Mouse (Mus musculus): Measurements from ENCODE around the gene Gm45837.

The Gm45837 gene

DNA sequence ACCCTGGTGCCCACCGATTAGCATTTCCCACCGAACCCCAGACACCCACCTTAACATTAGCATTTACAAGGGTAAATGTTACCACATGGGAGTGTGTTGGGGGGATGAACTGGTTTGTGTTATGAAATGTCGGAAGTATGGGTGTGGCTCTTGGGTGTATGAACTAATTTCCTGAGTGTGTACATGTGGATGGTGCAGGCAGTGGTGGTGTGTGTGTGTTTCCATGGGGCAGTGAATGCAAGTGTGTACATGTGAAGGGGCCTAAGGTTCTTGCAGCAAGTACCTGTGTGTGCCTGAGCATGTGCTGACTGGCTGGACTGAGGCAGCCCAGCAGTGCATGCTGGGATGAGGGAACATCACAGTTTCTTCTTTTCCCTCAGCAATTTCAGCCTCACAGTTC is 87.7 kb downstream of the Gm45837 start:
- no peak for DNase-seq (ENCODE audit: low read depth in 1 of 2, low spot score in 2 of 2)

- DNase-seq (ENCODE audit: low read depth in 1 of 2, low spot score in 2 of 2) = no peak
Observed at GRCm38 (mm10) chr7:101499251-101499650, 88.6 kb downstream of the Gm45837 start.

DNA sequence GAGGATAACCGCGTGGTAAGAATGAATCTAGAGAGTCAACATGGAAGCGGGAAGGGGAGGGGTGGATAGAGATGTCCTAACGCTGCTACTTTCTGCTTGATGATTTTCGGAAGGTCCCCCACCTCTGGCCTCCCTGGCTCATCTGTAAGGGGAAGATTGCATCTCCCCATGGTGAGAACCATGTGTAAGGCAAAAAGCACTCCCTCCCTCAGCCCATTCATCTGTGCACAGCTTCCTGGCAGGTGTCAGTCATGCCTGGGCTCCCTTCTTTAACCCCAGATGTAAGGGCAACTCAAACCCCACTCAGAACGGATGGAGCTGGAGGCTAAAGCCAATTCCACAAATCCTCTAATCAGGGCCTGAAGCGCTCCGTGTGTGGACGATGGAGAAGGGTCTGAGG is 89.0 kb downstream of the Gm45837 start:
- no peak for DNase-seq (ENCODE audit: low read depth in 1 of 2, low spot score in 2 of 2)

GRCm38 (mm10) chr7:101501236-101501635 is 90.5 kb downstream of the Gm45837 start:
- DNase-seq (ENCODE audit: low read depth in 1 of 2, low spot score in 2 of 2) = no peak

- no peak for DNase-seq (ENCODE audit: low read depth in 1 of 2, low spot score in 2 of 2)
Observed at GRCm38 (mm10) chr7:101501675-101502074, 91.0 kb downstream of the Gm45837 start.

- peak; percentile 31 to 52 for DNase-seq (ENCODE audit: low read depth in 1 of 2, low spot score in 2 of 2)
Observed at GRCm38 (mm10) chr7:101503351-101503750, 92.7 kb downstream of the Gm45837 start.

DNA sequence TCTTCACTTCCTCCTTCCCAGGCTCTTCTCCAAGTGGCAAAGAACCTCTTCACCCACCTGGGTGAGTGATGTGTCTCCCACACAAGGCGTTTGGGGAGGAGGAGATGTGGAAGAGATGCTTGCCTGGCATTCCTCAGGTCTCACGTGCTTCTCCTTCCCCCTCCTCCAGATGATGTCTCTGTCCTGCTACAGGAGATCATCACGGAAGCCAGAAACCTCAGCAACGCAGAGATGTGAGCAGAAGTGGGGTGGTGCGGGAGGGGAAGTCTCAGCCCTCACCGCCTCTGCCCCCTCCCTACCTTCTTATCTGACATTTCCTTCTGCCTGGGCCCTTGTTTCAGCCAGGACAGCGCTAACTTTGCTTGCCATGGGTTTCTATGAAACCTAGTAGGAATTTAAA is 93.1 kb downstream of the Gm45837 start:
- no peak for DNase-seq (ENCODE audit: low read depth in 1 of 2, low spot score in 2 of 2)

- peak in 1 of 2 experiments; percentile 37 for DNase-seq (ENCODE audit: low read depth in 1 of 2, low spot score in 2 of 2)
Observed at GRCm38 (mm10) chr7:101504507-101504906, 93.8 kb downstream of the Gm45837 start.

GRCm38 (mm10) chr7:101509212-101509611 is 98.5 kb downstream of the Gm45837 start:
- no peak for DNase-seq (ENCODE audit: low read depth in 1 of 2, low spot score in 2 of 2)

DNA sequence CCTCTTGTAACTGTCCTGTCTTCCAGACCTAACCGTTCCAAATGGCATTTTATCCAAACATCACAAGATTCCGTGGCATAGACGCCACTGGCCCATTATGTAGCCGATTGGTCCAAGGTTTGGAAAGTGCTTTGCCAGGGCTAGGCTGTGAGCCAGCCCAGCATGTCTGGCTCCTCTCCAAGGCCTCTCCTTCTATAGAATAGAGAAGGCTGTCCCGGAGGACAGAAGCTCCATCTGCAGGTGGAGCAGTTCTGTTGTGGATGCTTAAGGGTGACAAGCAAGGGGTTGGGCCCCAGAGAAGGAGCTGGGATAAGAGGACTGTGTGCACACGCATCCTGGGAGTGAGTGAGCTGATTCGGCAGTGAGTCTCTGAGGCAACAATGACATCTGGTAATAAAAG is 103.0 kb downstream of the Gm45837 start:
- no peak for DNase-seq (ENCODE audit: low read depth in 1 of 2, low spot score in 2 of 2)

DNA sequence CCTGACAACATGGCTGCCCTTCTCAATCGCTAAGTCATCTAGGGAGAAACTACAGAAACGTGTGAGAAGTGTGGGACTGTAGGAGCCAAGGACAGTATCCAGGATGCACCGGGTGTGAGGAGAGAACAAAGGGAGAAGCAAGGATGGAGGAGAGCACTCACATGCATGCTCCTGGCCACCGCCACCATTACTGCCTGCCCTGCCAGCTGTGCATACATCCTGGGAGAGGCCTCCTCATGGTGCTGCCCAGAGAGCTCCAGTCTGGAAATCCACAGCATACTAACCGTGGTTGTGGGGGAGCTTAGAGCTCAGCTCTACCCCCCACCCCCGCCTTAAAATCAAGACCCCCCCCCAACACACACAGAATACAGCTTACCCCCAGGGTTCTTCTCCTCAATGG is 104.1 kb downstream of the Gm45837 start:
- DNase-seq (ENCODE audit: low read depth in 1 of 2, low spot score in 2 of 2) = no peak

DNA sequence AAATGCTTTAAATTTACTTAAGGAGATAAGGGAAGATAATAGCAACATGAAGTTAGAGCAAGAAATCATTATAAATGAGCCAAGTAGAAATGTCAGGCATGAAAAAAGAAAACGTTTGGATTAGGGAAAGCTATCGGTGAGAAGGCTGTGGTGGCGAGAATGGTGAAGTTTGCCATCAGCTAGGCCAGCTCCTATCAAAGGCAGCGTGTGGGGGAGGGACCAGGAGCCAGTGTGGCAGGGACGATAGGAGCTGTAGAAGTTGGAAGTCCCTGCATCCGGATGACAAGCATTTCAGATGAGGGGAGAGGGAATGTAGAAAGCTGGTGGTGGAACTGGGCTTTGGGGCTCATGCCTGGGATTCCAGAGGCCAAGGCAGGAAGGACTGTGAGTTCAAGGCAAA is 104.6 kb downstream of the Gm45837 start:
- DNase-seq (ENCODE audit: low read depth in 1 of 2, low spot score in 2 of 2) = no peak

DNA sequence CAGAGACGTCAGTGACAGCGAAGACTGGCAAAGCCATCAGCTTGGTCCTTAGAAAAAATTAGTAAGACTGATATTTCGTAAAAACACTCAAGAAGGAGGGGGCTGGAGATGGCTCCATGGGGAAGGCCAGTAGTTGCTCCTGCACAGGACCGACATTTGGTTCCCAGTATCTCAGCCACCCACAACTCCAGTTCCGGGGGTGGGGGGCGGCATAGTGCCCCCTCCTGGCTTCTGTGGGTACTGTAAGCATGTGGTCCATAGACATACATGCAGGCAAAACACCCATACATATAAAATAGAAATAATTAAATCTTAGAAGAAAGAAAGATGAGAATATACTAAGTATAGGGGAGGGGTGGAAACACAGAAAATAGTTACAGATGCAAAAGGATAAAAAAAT is 105.8 kb downstream of the Gm45837 start:
- DNase-seq (ENCODE audit: low read depth in 1 of 2, low spot score in 2 of 2) = no peak

DNA sequence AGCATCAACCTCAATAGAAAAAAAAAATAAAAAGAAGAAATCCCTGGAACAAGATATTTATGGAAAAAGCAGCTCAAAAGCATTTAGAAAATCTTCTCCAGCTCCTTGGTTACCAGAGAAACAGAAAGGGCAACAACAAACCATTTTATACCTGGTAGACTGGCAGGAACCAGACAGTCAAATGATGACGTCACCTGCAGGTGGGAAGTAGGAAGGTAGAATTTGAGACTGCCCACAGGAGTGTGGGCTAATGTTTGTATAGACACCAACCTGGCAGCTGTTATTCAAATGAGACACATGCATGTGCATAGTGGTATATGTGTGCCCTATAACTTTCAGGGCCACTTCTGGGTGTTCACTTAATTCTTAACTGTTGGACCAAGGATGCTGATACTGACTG is 111.0 kb downstream of the Gm45837 start:
- DNase-seq (ENCODE audit: low read depth in 1 of 2, low spot score in 2 of 2) = no peak

- DNase-seq (ENCODE audit: low read depth in 1 of 2, low spot score in 2 of 2) = no peak
Observed at GRCm38 (mm10) chr7:101523205-101523604, 112.5 kb downstream of the Gm45837 start.

GRCm38 (mm10) chr7:101526484-101526883 is 115.8 kb downstream of the Gm45837 start:
- no peak for DNase-seq (ENCODE audit: low read depth in 1 of 2, low spot score in 2 of 2)

DNA sequence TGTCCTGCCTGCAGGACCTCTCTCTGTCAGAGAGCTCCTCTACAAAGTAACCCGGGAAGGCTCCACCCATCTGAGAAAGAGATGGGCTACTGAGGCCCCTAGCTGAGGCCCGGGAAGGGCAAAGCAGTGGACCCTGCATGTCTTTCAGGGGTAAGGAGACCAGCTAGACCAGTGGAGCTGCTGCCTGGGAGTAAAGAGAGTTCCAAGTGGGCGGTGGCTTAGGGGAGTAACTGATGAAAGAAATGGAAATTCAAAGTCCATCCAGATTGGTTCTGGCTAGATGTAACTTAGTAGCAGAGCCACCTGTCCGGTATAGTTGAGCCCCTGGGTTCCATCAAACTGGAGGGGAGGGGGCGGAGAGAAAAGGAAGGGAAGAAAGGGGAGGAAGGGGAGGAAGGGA is 123.7 kb downstream of the Gm45837 start:
- no peak for DNase-seq (ENCODE audit: low read depth in 1 of 2, low spot score in 2 of 2)

DNA sequence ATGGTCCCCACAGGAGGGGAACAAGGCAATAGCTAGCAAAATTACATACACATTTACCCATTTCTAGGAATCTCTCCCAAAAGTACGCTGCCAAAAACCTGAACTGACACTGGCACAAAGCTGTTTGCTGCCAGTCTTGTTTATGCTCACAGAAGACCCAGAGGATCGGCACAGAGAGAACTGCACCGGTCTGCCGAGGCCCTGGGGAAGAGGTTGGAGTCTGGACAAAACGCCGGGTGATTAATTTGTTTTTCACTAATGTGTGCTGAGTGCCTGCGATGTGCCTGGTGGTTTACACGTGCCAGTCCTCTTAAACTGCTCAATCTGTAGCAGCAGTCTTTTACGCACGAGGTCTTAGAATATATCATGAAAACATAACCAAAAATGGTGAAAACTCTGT is 124.4 kb downstream of the Gm45837 start:
- DNase-seq (ENCODE audit: low read depth in 1 of 2, low spot score in 2 of 2) = no peak

DNA sequence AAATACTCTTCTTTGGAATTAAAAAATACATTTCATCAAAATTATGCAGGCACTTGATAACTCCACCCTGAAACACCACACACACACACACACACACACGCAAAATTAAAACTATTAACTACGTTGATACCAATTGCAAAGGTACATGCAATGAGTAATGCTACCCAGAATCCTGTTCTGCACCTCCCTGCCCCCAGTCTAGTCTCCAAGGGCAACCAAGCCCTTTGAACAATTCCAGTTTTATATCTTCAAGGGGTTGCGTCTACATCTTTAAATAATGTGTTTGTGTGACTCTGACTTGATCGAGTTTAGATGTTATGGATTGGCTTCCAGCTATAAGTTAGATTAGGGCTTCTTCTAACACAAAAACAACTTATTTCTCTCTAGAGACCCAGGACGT is 124.8 kb downstream of the Gm45837 start:
- no peak for DNase-seq (ENCODE audit: low read depth in 1 of 2, low spot score in 2 of 2)

GRCm38 (mm10) chr7:101537541-101537940 is 126.9 kb downstream of the Gm45837 start:
- no peak for DNase-seq (ENCODE audit: low read depth in 1 of 2, low spot score in 2 of 2)

DNA sequence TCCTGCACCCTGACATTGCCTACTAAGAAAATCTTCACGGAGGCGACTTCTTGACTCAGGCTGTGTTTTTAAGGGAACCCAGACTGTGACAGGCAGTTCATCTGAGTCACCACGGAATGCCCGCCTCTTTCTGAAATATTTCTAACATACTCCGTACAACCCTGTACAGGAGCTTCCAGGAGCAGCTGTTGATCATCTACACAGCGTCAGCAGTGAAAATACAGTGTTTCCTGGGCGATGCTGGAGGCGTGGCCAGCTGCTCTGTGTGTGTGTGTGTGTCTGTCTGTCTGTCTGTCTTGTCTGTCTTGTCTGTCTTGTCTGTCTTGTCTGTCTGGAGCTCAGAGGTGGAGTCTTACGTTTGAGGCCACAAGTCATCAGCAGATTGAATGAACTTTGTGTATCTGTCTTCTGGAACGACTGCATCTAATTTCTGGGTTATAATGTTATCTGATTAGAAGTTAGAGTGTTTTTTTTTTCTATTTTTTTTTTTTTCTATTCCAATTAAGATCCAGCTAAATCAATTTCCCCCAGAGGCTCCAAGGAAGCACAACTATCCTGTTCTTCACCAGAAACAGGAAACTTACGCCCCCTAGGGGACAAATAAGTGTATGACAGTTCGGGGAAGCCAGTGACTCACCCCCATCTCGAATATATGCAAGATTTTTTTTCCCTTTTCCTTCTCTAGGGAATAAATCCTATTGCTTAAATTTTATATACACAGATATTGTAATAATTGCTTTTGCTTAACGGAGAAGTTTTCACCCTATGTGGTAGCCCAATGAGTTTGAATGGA is 127.7 kb downstream of the Gm45837 start:
- DNase-seq (ENCODE audit: low read depth in 1 of 2, low spot score in 2 of 2) = no peak

GRCm38 (mm10) chr7:101539774-101540173 is 129.1 kb downstream of the Gm45837 start:
- DNase-seq (ENCODE audit: low read depth in 1 of 2, low spot score in 2 of 2) = no peak

- DNase-seq (ENCODE audit: low read depth in 1 of 2, low spot score in 2 of 2) = no peak
Observed at GRCm38 (mm10) chr7:101540684-101541083, 130.0 kb downstream of the Gm45837 start.

Data from monocyte, adult 2 months (primary cell).